Mouse (Mus musculus) forebrain, embryonic 14.5 days (tissue): ENCODE results near the gene Gm10644. TPM values are rescaled to one million over a fixed set of nuclear protein-coding genes. Genes with fewer than 3 reads are reported as not detected.
A peak's percentile ranks its signal among the peaks of the same experiment; 100 is the strongest.

Experiments
- ATAC-seq: fragments of 200-750 bp; cut with Nextera tagmentation; 2 replicates; pipeline ENCODE4 v1.8.0; 2017; ENCODE audit warnings: mild to moderate bottlenecking, moderate library complexity
- DNase-seq: peaks from one replicate; pipeline ENCODE4 v3.0.0-alpha.2; 2015; ENCODE audit warnings: low spot score
- H3K27ac ChIP-seq: fragments of 300-500 bp; sonication (generic); 2 replicates; pipeline ENCODE4 v1.5.1; 2014; ENCODE audit warnings: low read depth, mild to moderate bottlenecking, control low read depth, low read length, moderate library complexity
- H3K27me3 ChIP-seq: fragments of 300-500 bp; sonication (generic); replicated peaks from 2 replicates; pipeline ENCODE4 v1.6.1; 2014; ENCODE audit warnings: low read length, control low read depth, mixed read lengths; ENCODE audit not compliant: control insufficient read depth, insufficient read depth
- H3K36me3 ChIP-seq: fragments of 300-500 bp; sonication (generic); 2 replicates; pipeline ENCODE4 v1.6.1; 2014; ENCODE audit warnings: low read length, control low read depth; ENCODE audit not compliant: control insufficient read depth, insufficient read depth
- H3K4me1 ChIP-seq: fragments of 300-500 bp; sonication (generic); 2 replicates; pipeline ENCODE4 v1.6.1; 2014; ENCODE audit warnings: antibody characterized with exemption, low read length, control low read depth; ENCODE audit not compliant: control insufficient read depth, insufficient read depth
- H3K4me2 ChIP-seq: fragments of 300-500 bp; sonication (generic); 2 replicates; pipeline ENCODE4 v1.6.1; 2014; ENCODE audit warnings: mild to moderate bottlenecking, control low read depth, low read length
- H3K4me3 ChIP-seq: fragments of 300-500 bp; sonication (generic); 2 replicates; pipeline ENCODE4 v1.5.1; 2014; ENCODE audit warnings: low read depth, low read length, control low read depth
- H3K9ac ChIP-seq: fragments of 300-500 bp; sonication (generic); 2 replicates; pipeline ENCODE4 v1.6.1; 2014; ENCODE audit warnings: mild to moderate bottlenecking, low read length, control low read depth, moderate library complexity
- H3K9me3 ChIP-seq: fragments of 300-500 bp; sonication (generic); replicated peaks from 2 replicates; pipeline ENCODE4 v1.6.1; 2016; ENCODE audit warnings: low read length, control low read depth, mixed read lengths; ENCODE audit not compliant: control insufficient read depth
- WGBS: fragments of 180-500 bp; shearing (Covaris S2); extraction: QIAGEN DNeasy Blood & Tissue Kit; methylation state at CpG from one replicate; pipeline ENCODE4 v1.1.7; 2014; 5-methylcytosine and 5-hydroxymethylcytosine counted together
- polyA plus RNA-seq: library from polyadenylated mRNA; unstranded; fragments of >200 nt; fragmentation: Nextera tagmentation; extraction: Ambion mirVana; gene quantifications from 2 replicates; pipeline ENCODE4 v1.2.1, GENCODE M21; 2014

Gm10644 gene
- polyA plus RNA-seq, 1 experiment from 2014 or later: 0.61 TPM

DNA sequence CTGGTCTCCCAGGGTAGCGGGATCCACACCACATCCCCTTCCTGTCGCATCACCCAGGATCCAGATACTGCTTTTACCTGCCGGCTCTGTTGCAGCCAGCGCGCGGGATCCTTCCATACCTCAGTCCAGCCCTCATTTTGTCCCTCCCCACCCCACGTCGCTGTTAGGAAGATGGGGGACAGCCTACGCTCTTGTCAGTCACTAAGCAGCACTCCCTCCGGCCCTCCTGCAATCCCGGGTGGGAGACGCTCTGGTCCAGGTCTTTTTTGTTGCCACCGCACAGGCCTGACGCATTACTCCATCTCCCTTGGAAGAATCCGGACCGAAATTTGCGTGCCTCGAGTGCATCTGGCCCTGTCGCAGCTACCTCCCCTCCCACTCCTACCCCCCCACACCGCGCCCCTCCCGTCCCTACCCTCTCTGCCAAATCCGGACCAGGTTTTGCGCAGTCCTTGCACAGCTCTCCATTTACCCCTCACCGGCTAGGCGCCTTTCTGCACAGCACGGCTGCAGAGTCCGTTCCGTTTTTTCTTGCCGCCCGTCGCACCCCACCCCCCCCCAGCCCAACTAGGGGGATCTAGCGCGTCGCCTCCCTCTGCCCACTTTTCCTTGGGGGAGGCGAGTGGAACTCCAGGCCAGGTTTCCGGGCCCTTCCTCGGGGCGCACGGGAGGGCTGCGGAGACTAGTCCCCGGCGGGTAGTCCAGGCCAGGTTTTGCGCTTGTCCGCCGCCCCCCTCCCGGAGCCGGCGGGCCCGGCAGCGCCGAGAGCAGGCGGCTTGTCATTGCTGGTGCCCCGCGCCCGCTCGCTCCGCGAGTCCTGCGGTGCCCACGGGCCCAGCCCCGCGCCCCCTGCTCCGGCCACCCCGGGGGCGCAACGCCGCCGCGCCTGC is 55.4 kb downstream of the Gm10644 start, which contains the start of gene Adgrl1:
Gene Adgrl1, plus strand, starts transcription at position 743 of the 890 bp plus-strand sequence.
- no peaks in the 10 kb centered on the region for H3K9me3 ChIP-seq
- peak within 1 kb of the TSS; percentile 99 for H3K27ac ChIP-seq
- H3K27me3 ChIP-seq: peaks cover 8% of the 10 kb centered on the region; the same call in 1 of the 2 replicates
- H3K36me3 ChIP-seq: no peaks in the 10 kb centered on the region
- peak within 1 kb of the TSS; percentile 96 for H3K4me3 ChIP-seq
- ATAC-seq (peak; percentile 89), DNase-seq (peak; percentile 99)
- WGBS: 1% methylated on average over 49 of the region's 70 CpGs
- H3K9ac ChIP-seq: peak within 1 kb of the TSS; percentile 96
- H3K4me2 ChIP-seq: peak within 1 kb of the TSS; percentile 67
- H3K4me1 ChIP-seq: peaks cover 21% of the 10 kb centered on the region

DNA sequence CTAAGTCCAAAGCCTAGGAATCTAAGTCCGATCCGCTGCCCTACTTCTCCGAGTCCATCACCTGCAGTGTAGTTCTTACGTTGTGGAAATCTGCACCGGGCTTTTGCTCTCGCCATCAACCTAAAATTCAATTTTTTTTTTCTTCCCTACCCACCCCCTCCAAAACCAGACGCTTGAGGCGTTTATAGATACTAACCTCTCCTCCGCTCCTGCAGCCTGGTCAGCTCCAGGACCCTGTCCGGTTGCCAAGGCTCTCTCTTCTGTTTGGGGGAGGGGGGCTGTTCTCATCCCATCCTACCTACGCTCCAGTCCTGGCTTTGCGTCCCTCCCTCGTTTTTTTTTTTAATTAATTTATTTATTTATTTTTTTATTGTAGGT is 56.0 kb downstream of the Gm10644 start:
- Histone ChIP-seq H3K9me3 (no peaks in the 10 kb centered on the region), H3K4me2 (peak overlapping the region; percentile 67), H3K36me3 (no peaks in the 10 kb centered on the region), H3K27me3 (peaks cover 10% of the 10 kb centered on the region; the same call in 1 of the 2 replicates), H3K27ac (peak overlapping the region; percentile 99), H3K4me1 (peaks cover 20% of the 10 kb centered on the region), H3K4me3 (peak overlapping the region; percentile 96), H3K9ac (peak overlapping the region; percentile 96)
- DNase-seq: peak; percentile 90
- 0% methylated on average over 13 of the region's 13 CpGs for WGBS
- peak; percentile 9; the same call in 1 of the 2 replicates for ATAC-seq

DNA sequence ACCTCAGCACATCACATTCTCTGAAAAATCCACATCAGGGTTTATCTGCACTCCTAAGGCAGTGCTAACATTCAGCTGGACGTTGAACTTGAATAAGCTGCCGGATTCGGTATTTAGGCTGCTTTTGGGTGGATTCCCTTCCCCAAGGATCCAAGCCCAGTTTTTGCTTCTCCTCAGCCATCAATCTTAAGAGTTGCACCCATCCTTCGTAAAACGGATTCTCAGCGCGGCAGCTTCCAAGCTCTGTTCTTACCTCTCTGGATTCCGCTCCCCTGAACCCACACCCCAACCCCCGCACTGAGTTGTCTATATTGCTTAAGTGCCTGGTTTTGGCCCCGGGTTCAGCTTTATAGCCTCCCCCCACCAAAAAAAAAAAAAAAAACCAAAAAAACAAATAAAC is 56.5 kb downstream of the Gm10644 start:
- DNase-seq: peak; percentile 66
- WGBS: 3% methylated on average over 10 of the region's 10 CpGs
- Histone ChIP-seq H3K9ac (peak overlapping the region; percentile 96), H3K9me3 (no peaks in the 10 kb centered on the region), H3K27me3 (peaks cover 10% of the 10 kb centered on the region; the same call in 1 of the 2 replicates), H3K4me3 (peak overlapping the region; percentile 96), H3K4me1 (peaks cover 15% of the 10 kb centered on the region), H3K4me2 (peak overlapping the region; percentile 67), H3K36me3 (no peaks in the 10 kb centered on the region), H3K27ac (0 out of 2 replicates have a peak overlapping the region, but pooled peaks have one; percentile 99)
- no peak for ATAC-seq

DNA sequence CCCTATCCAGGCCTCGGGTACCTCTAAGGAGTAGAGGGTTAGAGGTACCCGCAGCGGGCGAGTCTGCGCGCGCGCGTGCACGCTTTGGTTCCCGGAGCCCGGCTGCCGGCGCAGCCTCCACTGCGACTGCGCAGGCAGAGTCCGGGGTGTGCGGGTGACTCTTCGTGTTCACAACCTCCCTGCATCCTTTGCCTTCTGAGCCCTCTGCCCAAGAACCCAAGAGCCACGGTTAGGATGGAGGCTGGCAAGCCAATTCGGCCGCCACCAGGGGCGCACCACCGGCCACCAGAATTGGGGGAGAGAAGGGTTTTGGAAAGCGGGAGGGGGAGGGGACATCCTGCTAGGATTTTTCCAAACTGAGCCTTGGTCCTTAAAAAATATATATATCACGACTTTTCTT is 57.8 kb downstream of the Gm10644 start:
- H3K27me3 ChIP-seq: peaks cover 10% of the 10 kb centered on the region; the same call in 1 of the 2 replicates
- peaks cover 7% of the 10 kb centered on the region for H3K4me1 ChIP-seq
- ATAC-seq (no peak), DNase-seq (peak; percentile 53)
- peak overlapping the region; percentile 10 for H3K4me3 ChIP-seq
- no peak overlapping the region for H3K27ac ChIP-seq
- peak overlapping the region; percentile 30; the same call in 1 of the 2 replicates for H3K9ac ChIP-seq
- H3K36me3 ChIP-seq: no peaks in the 10 kb centered on the region
- H3K4me2 ChIP-seq: peak overlapping the region; percentile 67
- 3% methylated on average over 26 of the region's 26 CpGs for WGBS
- H3K9me3 ChIP-seq: no peaks in the 10 kb centered on the region

DNA sequence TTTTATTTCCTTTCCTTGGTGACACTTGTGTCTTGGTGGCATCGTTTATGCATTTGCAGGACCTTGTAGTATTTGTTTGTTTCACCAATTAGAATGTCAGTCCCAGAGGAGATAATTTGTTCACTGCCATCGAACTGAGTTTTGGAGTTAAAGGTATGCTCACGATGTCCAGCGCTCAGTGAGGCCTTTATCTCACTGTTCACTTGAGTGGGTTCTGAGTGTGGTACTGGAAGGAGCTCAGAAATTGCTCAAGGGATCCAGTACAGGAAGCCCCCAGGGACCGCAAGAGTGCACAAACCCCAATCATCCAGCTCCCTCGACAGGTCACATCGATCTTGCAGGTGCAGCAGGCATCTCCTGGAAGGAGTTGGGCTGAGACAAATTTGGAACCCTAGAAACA is 58.5 kb downstream of the Gm10644 start:
- DNase-seq (no peak), ATAC-seq (no peak)
- H3K4me2 ChIP-seq: no peak overlapping the region
- no peak overlapping the region for H3K9ac ChIP-seq
- no peak overlapping the region for H3K4me3 ChIP-seq
- peaks cover 6% of the 10 kb centered on the region for H3K4me1 ChIP-seq
- peaks cover 10% of the 10 kb centered on the region; the same call in 1 of the 2 replicates for H3K27me3 ChIP-seq
- WGBS: 87% methylated on average over 7 of the region's 7 CpGs
- no peaks in the 10 kb centered on the region for H3K9me3 ChIP-seq
- no peak overlapping the region for H3K27ac ChIP-seq
- no peaks in the 10 kb centered on the region for H3K36me3 ChIP-seq

GRCm38 (mm10) chr8:83895894-83896293 is 59.1 kb downstream of the Gm10644 start:
- no peak overlapping the region for H3K4me2 ChIP-seq
- H3K36me3 ChIP-seq: no peaks in the 10 kb centered on the region
- no peak overlapping the region for H3K9ac ChIP-seq
- no peak overlapping the region for H3K4me3 ChIP-seq
- 9% methylated on average over 5 of the region's 5 CpGs for WGBS
- H3K4me1 ChIP-seq: peaks cover 6% of the 10 kb centered on the region; the same call in 1 of the 2 replicates
- DNase-seq (peak; percentile 78), ATAC-seq (no peak)
- H3K27me3 ChIP-seq: peaks cover 10% of the 10 kb centered on the region; the same call in 1 of the 2 replicates
- no peaks in the 10 kb centered on the region for H3K9me3 ChIP-seq
- H3K27ac ChIP-seq: no peak overlapping the region

- ATAC-seq (no peak), DNase-seq (peak; percentile 62)
- Histone ChIP-seq H3K4me3 (no peak overlapping the region), H3K36me3 (no peaks in the 10 kb centered on the region), H3K9ac (no peak overlapping the region), H3K27ac (no peak overlapping the region), H3K4me1 (peaks cover 6% of the 10 kb centered on the region; the same call in 1 of the 2 replicates), H3K9me3 (no peaks in the 10 kb centered on the region), H3K27me3 (peaks cover 10% of the 10 kb centered on the region; the same call in 1 of the 2 replicates), H3K4me2 (no peak overlapping the region)
- WGBS: 0% methylated on average over 5 of the region's 5 CpGs
Measured at GRCm38 (mm10) chr8:83893915-83894314, 61.1 kb downstream of the Gm10644 start.

- H3K4me1 ChIP-seq: no peaks in the 10 kb centered on the region; the same call in 1 of the 2 replicates
- no peak overlapping the region for H3K27ac ChIP-seq
- H3K9ac ChIP-seq: no peak overlapping the region
- no peak overlapping the region for H3K4me3 ChIP-seq
- no peak for ATAC-seq
- H3K27me3 ChIP-seq: peaks cover 10% of the 10 kb centered on the region; the same call in 1 of the 2 replicates
- H3K36me3 ChIP-seq: no peaks in the 10 kb centered on the region
- H3K4me2 ChIP-seq: no peak overlapping the region
- no peaks in the 10 kb centered on the region for H3K9me3 ChIP-seq
- DNase-seq: no peak
- WGBS: 55% methylated on average over 4 of the region's 4 CpGs
Measured at GRCm38 (mm10) chr8:83892061-83892460, 62.9 kb downstream of the Gm10644 start.
